Mouse (Mus musculus): Measurements from ENCODE around the gene Ctsl. TPM values are rescaled to one million over a fixed set of nuclear protein-coding genes. Genes with fewer than 3 reads are reported as not detected.

Ctsl gene
- polyA plus RNA-seq (2012; rRNA removed; ENCODE audit: low replicate concordance): 10.7 and 20.3 TPM in 2 replicates

GRCm38 (mm10) chr13:64370173-64370940, at the start of gene Ctsl:
TSS of gene Ctsl (minus strand) at chr13:64370890.

GRCm38 (mm10) chr13:64312024-64312915, 58.4 kb downstream of the Ctsl start, which contains the start of gene Aaed1:
TSS of gene Aaed1 (minus strand) at chr13:64312710.

Other genes with a start within 250 kb of the Ctsl start
- 9.4 and 26.3 TPM in 2 replicates for gene Slc35d2, start 241.5 kb downstream of the Ctsl start, polyA plus RNA-seq (2012; rRNA removed; ENCODE audit: low replicate concordance)
- gene Zfp367, start 217.7 kb downstream of the Ctsl start, polyA plus RNA-seq (2012; rRNA removed; ENCODE audit: low replicate concordance): 2.2 and 2.8 TPM in 2 replicates
- gene Habp4, start 209.1 kb downstream of the Ctsl start, polyA plus RNA-seq (2012; rRNA removed; ENCODE audit: low replicate concordance): 7.2 and 9.7 TPM in 2 replicates
- 1.1 and 1.7 TPM in 2 replicates for gene Cdc14b, start 95.6 kb downstream of the Ctsl start, polyA plus RNA-seq (2012; rRNA removed; ENCODE audit: low replicate concordance)
- gene Aaed1, start 58.2 kb downstream of the Ctsl start, polyA plus RNA-seq (2012; rRNA removed; ENCODE audit: low replicate concordance): 2.0 and 3.0 TPM in 2 replicates
- 8.8 and 10.8 TPM in 2 replicates for gene Cdk20, start 61.4 kb upstream of the Ctsl start, polyA plus RNA-seq (2012; rRNA removed; ENCODE audit: low replicate concordance)
- gene Fam240b, start 126.9 kb upstream of the Ctsl start, polyA plus RNA-seq (2012; rRNA removed; ENCODE audit: low replicate concordance): not detected in 2 replicates

Data from duodenum, adult 2 months (tissue).